Mouse (Mus musculus): Measurements from ENCODE around the gene Gmfg.

Gene Gmfg

GRCm38 (mm10) chr7:28436932-28437570, at the start of gene Gmfg:
Gene Gmfg, plus strand, starts transcription at chr7:28437447.
- peak; percentile 94 for DNase-seq (ENCODE audit: low spot score)

- DNase-seq (ENCODE audit: low spot score), result no peak
These were observed 46.9 kb upstream of the Gmfg start for GRCm38 (mm10) chr7:28390331-28390730.

DNA sequence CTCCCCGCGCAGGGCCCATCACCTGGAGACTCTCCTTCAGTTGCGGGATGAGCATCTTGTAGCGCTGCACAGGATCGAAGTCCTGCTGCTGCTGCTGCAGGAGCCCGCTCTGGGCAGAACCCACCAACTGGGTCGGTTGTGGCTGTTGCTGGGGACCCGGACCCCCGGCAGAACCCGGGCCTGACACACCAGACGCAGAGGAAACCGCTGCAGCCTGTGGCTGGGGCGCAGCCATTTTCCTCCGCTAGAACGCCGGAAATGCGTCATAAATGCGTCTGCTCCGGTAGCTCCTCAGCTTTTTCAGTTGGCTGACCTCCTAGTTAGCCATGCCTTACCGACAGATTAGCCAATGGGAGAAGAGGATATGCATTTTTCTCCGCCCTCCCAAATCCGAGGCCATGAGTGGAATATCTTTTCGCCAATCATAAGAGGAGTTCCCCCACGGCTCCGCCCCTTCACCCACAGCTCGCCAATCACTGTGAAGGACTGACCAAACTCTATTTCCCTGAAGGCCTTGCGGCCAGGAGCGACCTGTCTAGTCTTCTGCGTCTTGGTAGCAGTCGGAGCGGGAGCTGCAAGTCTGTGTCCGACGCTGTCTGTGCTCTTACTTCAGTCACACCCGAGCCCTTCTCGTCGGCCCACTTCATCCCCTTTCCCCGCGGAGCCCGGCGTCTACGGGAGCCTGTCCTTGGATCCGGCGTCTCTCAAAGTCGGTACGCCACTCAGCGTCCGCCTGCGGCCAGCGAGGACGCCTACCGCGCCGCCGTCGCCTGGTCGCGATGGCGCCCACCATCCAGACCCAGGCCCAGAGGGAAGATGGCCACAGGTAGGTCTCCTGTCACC, 44.6 kb upstream of the Gmfg start, which contains the start of the genes Med29 and Paf1:
Med29 (minus strand) TSS at position 280 of the 843 bp plus-strand sequence.
Paf1 (plus strand) TSS at position 523 of the 843 bp plus-strand sequence.
- DNase-seq (ENCODE audit: low spot score), result peak; percentile 99

DNA sequence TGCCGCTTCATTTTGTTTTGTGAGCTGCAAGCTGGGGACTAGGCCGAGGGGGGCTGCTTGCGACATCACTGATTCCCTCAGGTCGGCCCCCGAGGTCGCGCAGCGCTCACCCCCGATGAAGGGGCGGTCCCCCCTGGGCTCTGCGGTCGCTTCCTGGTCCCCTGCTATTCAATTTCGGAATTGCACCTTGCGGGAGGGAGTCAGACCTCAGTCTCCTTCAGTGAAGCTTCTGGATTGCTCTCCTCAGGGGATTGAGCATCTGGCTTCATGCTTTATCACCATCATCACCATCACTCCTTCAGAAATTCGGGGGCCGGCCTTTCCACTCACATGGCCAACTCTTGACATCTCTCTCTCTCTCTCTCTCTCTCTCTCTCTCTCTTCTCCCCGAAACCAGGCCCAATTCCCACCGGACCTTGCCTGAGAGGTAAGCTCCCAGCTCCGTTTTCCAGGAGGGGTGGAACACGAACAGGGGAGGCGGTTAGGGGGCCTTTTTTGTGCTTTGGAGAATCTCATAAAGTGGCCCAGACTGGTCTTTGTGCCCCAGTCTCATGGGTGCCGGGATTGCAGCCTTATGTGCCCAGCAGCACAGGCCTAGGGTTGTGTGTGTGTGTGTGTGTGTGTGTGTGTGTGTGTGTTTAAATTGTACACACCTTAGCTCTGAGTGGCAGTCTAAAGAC, 43.8 kb upstream of the Gmfg start:
- no peak for DNase-seq (ENCODE audit: low spot score)

DNA sequence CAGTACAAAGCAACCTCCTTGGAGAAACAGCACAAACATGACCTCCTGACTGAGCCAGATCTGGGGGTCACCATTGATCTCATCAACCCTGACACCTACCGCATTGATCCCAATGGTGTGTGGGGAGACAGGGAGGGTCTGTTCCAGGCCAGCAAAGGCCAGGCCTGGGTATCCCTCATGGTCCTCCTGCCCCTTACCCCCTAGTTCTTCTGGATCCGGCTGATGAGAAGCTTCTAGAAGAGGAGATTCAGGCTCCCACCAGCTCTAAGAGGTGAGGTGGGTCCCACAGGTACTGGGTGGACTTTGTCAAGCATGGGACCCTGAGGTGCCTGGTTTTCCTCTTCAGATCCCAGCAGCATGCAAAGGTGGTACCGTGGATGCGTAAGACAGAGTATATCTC, 41.8 kb upstream of the Gmfg start:
- no peak for DNase-seq (ENCODE audit: low spot score)

DNA sequence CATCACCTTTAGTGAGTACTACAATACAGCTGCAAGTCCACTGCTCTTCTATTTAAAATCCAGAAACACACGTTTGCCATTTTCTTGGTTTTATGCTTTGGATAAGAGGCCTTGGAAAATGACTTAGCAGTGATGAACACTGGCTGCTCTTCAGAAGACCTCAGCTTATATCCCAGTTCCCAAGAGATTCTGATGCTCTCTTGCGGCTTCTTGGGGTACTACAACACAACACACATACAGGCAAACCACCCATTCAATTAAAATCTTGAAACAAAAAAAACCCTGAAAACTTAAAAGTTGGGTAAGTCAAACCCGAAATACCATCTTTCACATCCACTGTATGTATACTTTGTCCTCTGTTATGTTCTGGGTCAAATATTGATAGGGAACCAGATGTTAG, 39.2 kb upstream of the Gmfg start:
- no peak for DNase-seq (ENCODE audit: low spot score)

DNA sequence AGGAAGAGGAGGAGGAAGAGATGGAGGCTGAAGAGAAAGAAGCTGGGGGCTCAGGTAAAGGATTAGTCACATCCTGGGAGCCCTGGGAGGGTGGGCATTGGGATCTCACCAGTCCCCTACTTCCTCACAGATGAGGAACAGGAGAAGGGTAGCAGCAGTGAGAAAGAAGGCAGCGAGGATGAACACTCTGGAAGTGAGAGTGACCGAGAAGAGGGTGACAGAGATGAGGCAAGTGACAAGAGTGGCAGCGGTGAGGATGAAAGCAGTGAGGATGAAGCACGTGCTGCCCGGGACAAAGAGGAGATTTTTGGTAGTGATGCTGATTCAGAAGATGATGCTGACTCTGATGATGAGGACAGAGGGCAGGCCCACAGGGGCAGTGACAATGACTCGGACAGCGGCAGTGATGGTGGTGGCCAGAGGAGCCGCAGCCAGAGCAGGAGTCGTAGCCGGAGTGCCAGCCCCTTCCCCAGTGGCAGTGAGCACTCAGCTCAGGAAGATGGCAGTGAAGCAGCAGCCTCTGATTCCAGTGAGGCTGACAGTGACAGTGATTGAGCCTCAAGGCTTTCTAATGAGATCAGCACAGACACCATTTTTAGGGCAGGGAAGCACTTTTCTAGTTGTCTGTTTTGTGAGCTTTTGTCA, 38.4 kb upstream of the Gmfg start:
- no peak for DNase-seq (ENCODE audit: low spot score)

DNA sequence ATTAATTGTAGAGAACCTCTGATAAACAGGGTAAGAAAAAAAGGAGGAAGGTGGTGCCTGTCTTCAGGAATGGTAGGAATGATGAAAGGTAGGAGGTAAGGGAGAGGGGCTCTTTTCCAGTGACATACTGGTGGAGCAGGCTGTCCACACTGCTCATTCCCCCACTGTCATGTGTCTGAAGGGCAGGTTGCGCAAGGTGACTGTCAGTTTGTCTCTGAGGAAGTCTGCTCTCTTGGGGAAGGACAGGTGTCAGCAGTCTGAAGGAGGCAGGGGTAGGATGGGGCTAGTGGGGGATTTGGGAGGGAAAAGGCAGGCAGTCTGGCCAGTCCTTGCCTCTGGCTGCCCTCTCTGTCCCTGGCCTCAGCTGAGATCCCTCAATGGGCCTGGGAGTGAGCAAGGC, 36.2 kb upstream of the Gmfg start:
- DNase-seq (ENCODE audit: low spot score), result no peak

DNA sequence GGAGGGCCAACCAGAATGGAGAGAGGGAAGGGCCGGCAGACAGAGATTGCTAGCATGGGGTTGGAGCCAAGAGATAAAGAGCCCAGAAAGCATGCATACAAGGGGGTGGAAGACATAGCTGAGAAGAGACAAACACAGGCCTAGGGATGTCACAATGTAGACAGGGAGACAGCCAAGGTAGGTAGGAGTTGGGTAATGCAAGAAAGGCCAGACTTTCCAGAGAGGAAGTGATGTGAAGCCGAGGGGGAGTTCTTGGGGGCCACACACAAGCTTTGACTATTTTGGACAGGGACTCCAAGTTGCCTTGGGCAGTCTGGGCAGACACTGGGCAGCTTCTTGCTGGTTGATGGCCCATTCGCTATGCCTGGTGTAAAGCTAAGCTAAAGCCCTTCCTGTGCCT, 35.3 kb upstream of the Gmfg start:
- DNase-seq (ENCODE audit: low spot score), result no peak

GRCm38 (mm10) chr7:28410841-28411475, 26.3 kb upstream of the Gmfg start:
- DNase-seq (ENCODE audit: low spot score), result peak; percentile 75

DNA sequence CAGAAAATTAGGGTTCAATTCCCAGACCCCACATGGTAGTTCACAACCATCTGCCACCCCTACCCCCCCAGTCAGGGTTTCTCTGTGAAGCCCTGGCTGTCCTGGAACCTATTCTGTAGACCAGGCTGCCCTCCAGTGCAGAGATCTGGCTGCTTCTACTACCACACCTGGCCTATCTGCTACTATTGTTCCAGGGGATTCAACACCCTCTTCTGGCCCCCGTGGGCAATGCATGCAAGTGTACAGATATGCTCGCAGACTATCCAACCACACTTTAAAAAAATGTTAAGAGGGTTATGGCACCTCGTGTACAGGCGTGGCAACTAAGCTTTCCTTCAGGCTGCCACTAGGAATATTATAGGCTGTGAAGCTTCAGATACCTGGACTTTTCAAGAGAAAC, 24.4 kb upstream of the Gmfg start:
- DNase-seq (ENCODE audit: low spot score), result no peak

DNA sequence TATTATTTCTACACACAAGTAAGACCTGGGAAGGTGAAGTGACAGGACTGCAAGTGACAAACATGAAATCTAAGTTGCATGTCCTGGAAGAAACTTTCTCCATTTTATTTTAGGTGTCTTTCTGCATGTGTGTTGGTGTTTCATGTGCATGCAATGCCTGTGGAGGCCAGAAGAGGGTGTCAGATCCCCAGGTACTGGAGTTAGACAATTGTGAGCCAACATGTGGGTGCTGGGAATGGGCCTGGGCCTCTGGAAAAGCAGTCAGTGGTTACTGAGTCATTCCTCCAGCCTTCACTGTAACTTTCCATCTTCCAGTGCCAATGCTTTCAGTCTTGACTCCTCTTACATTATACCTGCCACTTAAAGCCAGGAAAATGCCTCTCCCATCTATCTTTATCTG, 19.9 kb upstream of the Gmfg start:
- no peak for DNase-seq (ENCODE audit: low spot score)

- peak; percentile 81 for DNase-seq (ENCODE audit: low spot score)
These were observed 19.1 kb upstream of the Gmfg start for GRCm38 (mm10) chr7:28418096-28418670.

DNA sequence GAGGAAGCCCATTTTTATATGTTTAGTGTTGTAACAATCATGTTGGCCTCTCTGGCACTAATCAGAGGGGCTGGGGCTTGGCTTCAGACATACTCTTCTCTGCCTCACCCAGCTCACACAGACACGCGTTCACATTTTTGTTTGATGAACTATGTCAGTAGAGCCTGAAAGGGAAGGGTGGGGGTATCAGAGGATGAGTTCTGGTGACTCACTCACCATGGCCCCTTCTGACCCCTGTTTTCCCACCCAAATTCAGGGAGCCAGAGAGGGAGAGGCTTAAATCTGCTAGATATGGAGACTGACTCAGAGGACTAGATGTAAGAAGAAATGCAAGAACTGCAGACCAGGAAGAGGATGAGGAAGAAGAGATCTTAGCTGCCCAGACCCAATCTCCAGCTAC, 17.8 kb upstream of the Gmfg start:
- no peak for DNase-seq (ENCODE audit: low spot score)

- DNase-seq (ENCODE audit: low spot score), result no peak
These were observed 14.2 kb upstream of the Gmfg start for GRCm38 (mm10) chr7:28423018-28423417.

GRCm38 (mm10) chr7:28427738-28428137, 9.5 kb upstream of the Gmfg start:
- DNase-seq (ENCODE audit: low spot score), result no peak

- no peak for DNase-seq (ENCODE audit: low spot score)
These were observed 6.7 kb upstream of the Gmfg start for GRCm38 (mm10) chr7:28430512-28430911.

DNA sequence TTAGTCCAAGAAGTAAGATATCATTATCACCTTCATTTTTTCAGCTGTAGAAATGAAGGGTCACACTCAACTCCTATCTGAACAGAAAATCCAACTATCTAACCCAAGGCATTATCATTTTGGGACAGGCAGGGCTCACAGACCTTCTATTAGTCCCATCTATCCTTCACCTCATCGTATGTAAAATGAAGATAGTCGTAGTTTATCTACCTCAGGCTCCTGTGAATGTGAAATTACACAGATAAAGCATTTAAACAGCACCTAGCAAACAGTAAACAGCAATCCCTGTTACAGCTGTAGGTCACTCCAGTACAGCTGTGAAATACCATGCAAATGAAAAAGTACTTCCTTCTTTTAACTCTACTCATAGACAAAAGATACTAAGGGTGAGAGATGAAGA, 5.0 kb upstream of the Gmfg start:
- DNase-seq (ENCODE audit: low spot score), result no peak

DNA sequence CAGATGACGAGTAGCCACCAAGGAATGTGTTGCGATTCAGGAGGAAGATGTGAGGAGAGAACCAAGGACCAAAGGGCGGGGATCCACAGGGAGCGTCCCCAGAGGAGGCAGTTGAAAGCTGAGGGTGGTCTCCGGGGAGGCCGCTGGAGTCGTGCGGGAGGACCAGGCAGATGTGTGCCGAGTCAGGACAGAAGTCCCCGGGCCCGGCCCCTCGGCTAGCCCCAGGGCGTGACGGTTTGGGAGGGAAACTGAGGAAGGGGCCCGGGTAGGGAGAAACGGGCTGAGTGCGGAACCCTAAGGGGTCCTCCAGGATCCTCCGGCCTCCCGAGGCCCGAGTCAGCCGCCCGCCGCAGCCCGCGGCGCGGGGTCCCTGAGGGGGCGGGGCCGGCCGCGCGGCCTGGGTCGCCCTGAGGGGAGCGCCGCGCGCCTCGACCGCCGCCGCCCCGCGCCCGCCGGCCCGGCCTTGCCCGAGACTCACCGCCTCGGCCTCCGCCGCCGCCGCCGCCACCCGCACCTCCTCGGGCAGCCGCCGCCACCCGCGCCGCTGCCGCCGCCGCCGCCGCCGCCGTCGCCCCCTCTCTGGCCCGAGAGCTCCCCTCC, 1.5 kb upstream of the Gmfg start:
- DNase-seq (ENCODE audit: low spot score), result no peak

DNA sequence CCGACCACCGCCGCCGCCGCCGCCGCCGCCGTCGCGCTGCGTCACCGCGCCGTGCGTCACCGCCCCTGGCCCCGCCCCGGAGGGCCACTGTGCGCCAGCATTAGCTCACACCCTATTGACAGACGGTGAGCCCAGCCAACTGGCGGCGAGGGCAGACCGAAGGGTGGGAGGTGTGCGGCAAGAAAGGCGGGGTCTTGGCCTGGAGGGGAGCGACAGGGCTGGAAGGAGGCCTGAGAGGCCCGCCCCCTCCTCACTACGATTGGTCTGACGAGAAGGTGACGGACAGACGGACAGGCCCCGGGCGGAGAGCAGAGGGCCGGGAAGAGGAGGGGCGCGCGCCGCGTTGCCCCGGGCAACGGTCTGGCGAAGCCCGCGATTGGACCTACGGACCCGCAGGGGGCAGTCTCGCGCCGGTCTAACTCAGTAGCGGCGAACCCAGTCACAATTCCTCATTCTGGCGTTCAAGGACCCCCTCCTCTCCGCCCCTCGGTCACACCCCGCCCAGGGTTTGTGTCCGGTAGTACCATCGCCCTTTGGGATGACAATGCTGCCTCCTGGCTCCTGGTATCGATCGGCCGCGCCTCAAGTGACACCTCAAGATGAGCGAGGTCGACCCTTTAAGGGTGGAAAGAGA, 859 bp upstream of the Gmfg start:
- DNase-seq (ENCODE audit: low spot score), result peak; percentile 100

- no peak for DNase-seq (ENCODE audit: low spot score)
These were observed 717 bp downstream of the Gmfg start for GRCm38 (mm10) chr7:28437964-28438363.

All from lung, postnatal 25 days (tissue).